ENCODE assay signal across 15 mouse cellular contexts in the genomic region with DNA sequence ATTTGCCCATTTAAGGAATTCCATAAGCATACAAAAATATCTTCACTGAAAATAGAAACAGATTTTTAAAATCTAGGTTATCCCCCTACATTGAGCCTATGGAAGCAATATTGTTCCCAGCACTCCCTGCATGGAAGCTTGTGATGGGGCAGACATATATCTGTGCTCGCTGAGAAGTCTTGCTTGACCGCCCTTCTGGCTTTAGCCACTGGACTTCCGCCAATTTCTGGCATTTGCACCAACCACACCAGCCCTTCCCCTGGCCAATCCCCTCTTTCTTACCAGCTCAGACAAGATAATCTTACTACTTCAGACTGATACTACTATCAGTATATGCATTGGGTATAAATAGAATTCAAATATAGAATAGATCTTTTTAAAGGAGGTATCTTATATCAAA.
"Had no signal": no experiment of that assay in that cellular context is flagged by ENCODE, and none has a peak within 500 bp of the region (broad histone marks: within the 10 kb centered on the region; RNA-seq: fewer than 3 reads in every experiment).

No protein-coding gene starts in this region.

- H3K4me3 ChIP-seq: layer of hippocampus, adult 2 months; limb, embryonic 12.5 days; liver, embryonic 13.5 days; lung, embryonic 15.5 days; midbrain, embryonic 12.5 days; neural tube, embryonic 13.5 days had no signal

- DNase-seq: kidney, adult 8-10 months; kidney, postnatal 36 days; liver; liver, embryonic 13.5 days; liver, postnatal 0 days; lung, postnatal 14 days; right cerebral cortex, postnatal 4 days; spleen, adult 18-20 months; thymus, adult 18-20 months had no signal

- H3K27ac ChIP-seq: layer of hippocampus, adult 2 months; limb, embryonic 12.5 days; liver, embryonic 13.5 days; lung, embryonic 15.5 days; midbrain, embryonic 12.5 days; neural tube, embryonic 13.5 days had no signal

- ATAC-seq: liver, postnatal 0 days; midbrain, embryonic 16.5 days had no signal
